Mouse (Mus musculus) heart, embryonic 14.5 days (tissue): ENCODE data around the gene Hcn4. TPM values are rescaled to one million over a fixed set of nuclear protein-coding genes. Genes with fewer than 3 reads are reported as not detected.

Source experiments
- ATAC-seq: fragments of 200-750 bp; cut with Nextera tagmentation; 2 replicates; pipeline ENCODE4 v1.8.0; 2017; ENCODE audit warnings: low read depth, moderate TSS enrichment; ENCODE audit not compliant: insufficient number of reproducible peaks, insufficient read depth, low FRiP score
- H3K27ac ChIP-seq, 2 experiments: fragments of 200-500 bp in 1 of 2; fragments of 300-500 bp in 1 of 2; sonication (generic) in 1 of 2; replicated peaks in 1 of 2; 2 replicates each; pipeline ENCODE4 v1.5.1; 2012 to 2014; ENCODE audit warnings: low read depth in 2 of 2, low read length in 2 of 2, control low read depth in 1 of 2, mild to moderate bottlenecking in 1 of 2, mixed read lengths in 1 of 2; ENCODE audit not compliant: control insufficient read depth in 1 of 2, insufficient read depth in 1 of 2
- H3K27me3 ChIP-seq: fragments of 300-500 bp; sonication (generic); 2 replicates; pipeline ENCODE4 v1.6.1; 2014; ENCODE audit warnings: mild to moderate bottlenecking, low read length, control low read depth; ENCODE audit not compliant: control insufficient read depth, insufficient read depth
- H3K36me3 ChIP-seq: fragments of 300-500 bp; sonication (generic); 2 replicates; pipeline ENCODE4 v1.6.1; 2014; ENCODE audit warnings: mild to moderate bottlenecking, control low read depth, low read length, mixed read lengths; ENCODE audit not compliant: control insufficient read depth, insufficient read depth
- H3K4me1 ChIP-seq, 2 experiments: fragments of 200-500 bp in 1 of 2; fragments of 300-500 bp in 1 of 2; sonication (generic) in 1 of 2; 2 replicates each; pipeline ENCODE4 v1.6.1; 2012 to 2014; ENCODE audit warnings: low read length in 2 of 2, control low read depth in 1 of 2, mixed read lengths in 1 of 2; ENCODE audit not compliant: control insufficient read depth in 2 of 2, insufficient read depth in 2 of 2
- H3K4me2 ChIP-seq: fragments of 300-500 bp; sonication (generic); 2 replicates; pipeline ENCODE4 v1.6.1; 2014; ENCODE audit warnings: mild to moderate bottlenecking, low read length
- H3K4me3 ChIP-seq, 2 experiments: fragments of 200-500 bp in 1 of 2; fragments of 300-500 bp in 1 of 2; sonication (generic) in 1 of 2; 2 replicates each; pipeline ENCODE4 v1.5.1; 2012 to 2014; ENCODE audit warnings: low read length in 2 of 2, mild to moderate bottlenecking in 2 of 2, control low read depth in 1 of 2, low read depth in 1 of 2, moderate library complexity in 1 of 2; ENCODE audit not compliant: control insufficient read depth in 1 of 2, insufficient read depth in 1 of 2
- H3K9ac ChIP-seq: fragments of 300-500 bp; sonication (generic); 2 replicates; pipeline ENCODE4 v1.6.1; 2014; ENCODE audit warnings: mild to moderate bottlenecking, low read length
- H3K9me3 ChIP-seq: fragments of 300-500 bp; sonication (generic); 2 replicates; pipeline ENCODE4 v1.6.1; 2016; ENCODE audit warnings: low read length, control low read depth; ENCODE audit not compliant: control insufficient read depth
- WGBS: fragments of 180-500 bp; shearing (Covaris S2); extraction: QIAGEN DNeasy Blood & Tissue Kit; methylation state at CpG from one replicate; pipeline ENCODE4 v1.1.7; 2014; 5-methylcytosine and 5-hydroxymethylcytosine counted together
- polyA plus RNA-seq: library from polyadenylated mRNA; unstranded; fragments of >200 nt; fragmentation: Nextera tagmentation; extraction: Ambion mirVana; gene quantifications from 2 replicates; pipeline ENCODE4 v1.2.1, GENCODE M21; 2014

Gene Hcn4
- polyA plus RNA-seq, 1 experiment from 2014 or later: 3.6 TPM

DNA sequence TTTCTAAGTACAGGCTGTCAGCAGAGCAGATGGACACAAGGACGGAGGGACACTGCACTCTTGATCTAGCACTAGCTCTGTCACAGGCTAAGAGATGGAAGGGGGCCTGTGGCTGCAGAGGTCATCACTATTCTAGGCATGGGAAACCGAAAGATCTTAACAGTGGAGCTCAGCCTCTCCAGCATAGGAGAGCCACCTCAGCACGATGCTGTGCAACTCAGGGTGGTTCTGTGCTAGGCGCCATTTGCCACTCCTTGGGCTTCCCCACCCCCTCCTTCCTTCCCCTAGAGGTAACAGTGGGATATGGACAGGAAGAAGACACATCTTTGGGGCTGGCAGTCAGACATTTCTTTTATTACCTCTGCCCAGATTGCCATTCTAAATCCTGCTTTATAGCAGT, 51.1 kb downstream of the Hcn4 start:
- no peaks in the 10 kb centered on the region for H3K9me3 ChIP-seq

DNA sequence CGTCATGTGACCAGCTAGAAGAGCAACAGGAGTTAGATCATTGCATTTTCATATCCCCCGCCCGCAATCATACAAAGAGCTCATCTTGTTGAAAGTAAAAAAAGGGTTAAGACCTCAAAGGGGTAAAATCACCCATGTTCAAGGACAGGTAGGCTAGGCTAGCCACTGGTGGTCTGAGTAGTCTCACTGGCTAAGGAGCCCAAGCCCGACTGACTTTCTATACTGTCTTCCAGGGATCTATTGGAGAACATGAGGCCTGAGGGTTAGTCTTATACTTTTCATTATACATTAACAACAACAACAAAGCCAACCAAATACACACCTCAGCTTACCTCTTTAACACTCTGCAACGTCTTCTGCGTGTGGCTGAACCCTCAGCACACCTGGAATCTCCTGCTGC, 52.2 kb downstream of the Hcn4 start:
- H3K4me2 ChIP-seq: no peak overlapping the region
- WGBS: 90% methylated on average over 6 of the region's 6 CpGs
- H3K4me3 ChIP-seq: no peak overlapping the region
- no peaks in the 10 kb centered on the region for H3K27me3 ChIP-seq
- H3K27ac ChIP-seq: no peak overlapping the region
- H3K9me3 ChIP-seq: no peaks in the 10 kb centered on the region
- no peak overlapping the region for H3K9ac ChIP-seq
- ATAC-seq: no peak
- peaks cover 4 to 5% of the 10 kb centered on the region in 2 experiments; a peak in 3 of 4 replicates for H3K4me1 ChIP-seq
- H3K36me3 ChIP-seq: peaks cover 60% of the 10 kb centered on the region

More for the DNA sequence above, 51.1 kb downstream of the Hcn4 start:
- no peak for ATAC-seq
- Histone ChIP-seq H3K4me3 (no peak overlapping the region), H3K4me1 (peaks cover 4 to 5% of the 10 kb centered on the region in 2 experiments; a peak in 3 of 4 replicates), H3K27ac (no peak overlapping the region), H3K27me3 (no peaks in the 10 kb centered on the region), H3K36me3 (peaks cover 51% of the 10 kb centered on the region), H3K4me2 (no peak overlapping the region), H3K9ac (no peak overlapping the region)
- 79% methylated on average over 4 of the region's 4 CpGs for whole genome bisulfite sequencing

DNA sequence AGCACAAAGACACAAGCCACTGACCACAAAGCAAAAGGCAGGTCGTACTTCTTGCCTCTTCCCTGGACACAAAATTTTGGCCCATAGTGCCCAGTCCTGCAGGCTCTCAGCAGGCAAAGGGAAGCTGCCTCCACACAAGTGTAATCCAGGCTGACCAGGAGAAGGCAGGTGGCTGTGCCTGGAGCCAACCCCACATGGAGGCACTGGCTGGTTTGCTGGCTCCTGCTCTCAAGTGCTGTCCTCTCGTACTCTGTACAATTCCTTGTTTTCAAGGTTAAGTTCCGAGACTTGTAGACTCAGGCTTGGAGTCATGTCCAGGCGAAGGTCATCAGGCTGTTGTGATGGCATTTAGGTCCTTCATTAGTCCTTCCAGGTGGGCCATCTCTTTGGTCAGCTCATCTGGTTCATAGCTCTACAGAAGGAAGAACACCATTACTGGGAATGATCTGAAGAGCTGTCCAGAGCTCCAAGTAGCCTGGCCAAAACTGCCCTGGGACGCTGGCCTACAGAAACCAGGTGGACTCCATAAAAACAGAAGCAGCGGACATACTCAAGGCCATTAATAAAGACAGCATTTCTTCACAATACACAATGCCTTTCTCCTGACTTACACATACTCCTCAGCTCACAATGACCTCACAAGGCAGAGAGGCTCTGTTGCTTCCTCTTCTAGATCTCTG, 53.9 kb downstream of the Hcn4 start:
- no peak for ATAC-seq
- 92% methylated on average over 6 of the region's 6 CpGs for WGBS

DNA sequence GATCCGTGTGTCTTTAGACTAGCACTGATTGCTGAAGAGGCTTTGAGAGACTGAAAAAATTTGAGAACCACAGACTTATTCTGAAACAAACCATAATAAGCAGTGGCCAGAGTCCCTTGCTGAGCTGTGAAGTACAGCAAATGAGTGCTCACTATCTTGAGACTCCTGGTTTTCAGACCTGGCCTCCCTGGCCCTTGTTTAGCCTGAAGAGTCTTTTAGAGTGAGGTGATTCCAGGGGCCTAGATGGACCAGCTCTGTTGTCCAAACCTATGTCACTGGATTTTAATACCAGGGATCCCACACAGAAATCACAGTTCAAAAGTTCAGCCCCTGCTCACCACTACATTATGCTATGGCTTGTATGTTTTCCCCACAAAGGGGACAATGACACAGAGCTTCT, 56.6 kb downstream of the Hcn4 start:
- Histone ChIP-seq H3K9me3 (no peaks in the 10 kb centered on the region), H3K9ac (no peak overlapping the region), H3K27me3 (no peaks in the 10 kb centered on the region), H3K27ac (no peak overlapping the region), H3K4me1 (peaks cover 0 to 7% of the 10 kb centered on the region in 2 experiments; a peak in 1 of 4 replicates), H3K4me3 (no peak overlapping the region), H3K4me2 (no peak overlapping the region), H3K36me3 (peaks cover 88% of the 10 kb centered on the region)
- 83% methylated on average over 1 of the region's 1 CpGs for WGBS
- no peak for ATAC-seq

More for the DNA sequence above, 53.9 kb downstream of the Hcn4 start:
- no peaks in the 10 kb centered on the region for H3K4me1 ChIP-seq
- H3K4me2 ChIP-seq: no peak overlapping the region
- peaks cover 74% of the 10 kb centered on the region for H3K36me3 ChIP-seq
- no peak overlapping the region for H3K27ac ChIP-seq
- H3K9me3 ChIP-seq: no peaks in the 10 kb centered on the region
- H3K9ac ChIP-seq: no peak overlapping the region
- H3K27me3 ChIP-seq: no peaks in the 10 kb centered on the region
- no peak overlapping the region for H3K4me3 ChIP-seq

DNA sequence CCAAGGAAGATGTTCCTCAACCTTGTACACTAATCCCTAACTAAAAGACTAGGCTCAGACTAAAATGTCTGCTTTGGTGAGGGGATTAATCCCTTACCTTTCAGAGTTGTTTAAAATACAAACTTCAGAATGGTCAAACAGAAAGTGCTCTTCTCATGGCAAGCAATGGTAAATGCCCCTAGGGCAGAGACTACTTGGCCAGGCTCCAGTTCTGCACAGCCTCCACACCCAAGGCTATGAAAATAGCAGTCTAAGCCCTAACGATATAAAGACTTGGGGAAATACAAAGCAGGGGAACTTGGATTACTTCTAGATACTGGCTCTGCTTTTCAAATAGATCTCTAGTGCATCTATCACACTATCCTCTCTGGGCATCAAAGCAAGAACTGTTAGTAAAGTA, 59.5 kb downstream of the Hcn4 start:
- Histone ChIP-seq H3K27ac (no peak overlapping the region), H3K4me3 (no peak overlapping the region), H3K4me1 (peaks cover 2 to 13% of the 10 kb centered on the region in 2 experiments; a peak in 3 of 4 replicates), H3K4me2 (no peak overlapping the region), H3K9ac (no peak overlapping the region), H3K36me3 (peaks cover 75% of the 10 kb centered on the region), H3K9me3 (no peaks in the 10 kb centered on the region), H3K27me3 (no peaks in the 10 kb centered on the region)
- ATAC-seq: no peak
- WGBS: 38% methylated on average over 1 of the region's 1 CpGs

DNA sequence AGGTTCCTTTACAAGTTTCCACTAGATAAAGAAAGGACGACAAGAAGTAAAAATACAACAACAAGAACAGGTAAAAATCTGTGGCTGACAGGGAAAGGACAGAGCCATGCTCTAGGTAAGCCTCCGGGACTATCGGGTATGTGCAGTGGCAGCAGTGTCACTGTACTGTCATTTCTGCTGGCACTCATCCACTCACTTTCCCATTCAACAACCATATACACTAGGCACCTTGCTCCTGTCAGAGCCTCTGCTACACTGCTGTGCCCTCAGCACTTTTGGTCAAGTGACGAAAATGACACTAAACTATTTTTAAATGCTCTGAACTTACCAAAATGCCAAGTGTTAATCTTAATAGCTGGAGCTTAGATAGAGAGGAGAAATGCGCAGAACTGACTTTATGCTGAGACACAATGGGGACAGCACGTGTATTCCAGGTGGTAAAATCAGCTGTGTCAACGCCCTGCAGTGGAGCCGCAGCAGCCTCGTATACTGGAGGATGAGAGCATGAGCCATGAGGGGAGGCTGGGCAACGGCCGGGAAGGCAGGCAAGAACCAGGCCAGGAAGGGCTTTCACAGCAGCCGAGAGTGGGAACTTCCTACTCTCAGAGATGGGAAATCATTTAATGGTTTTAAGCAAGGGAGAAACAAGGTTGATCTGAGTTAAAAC, 66.7 kb downstream of the Hcn4 start:
- Histone ChIP-seq H3K27ac (peak overlapping the region; percentile 49), H3K36me3 (peaks cover 51% of the 10 kb centered on the region), H3K4me3 (no peak overlapping the region), H3K4me2 (no peak overlapping the region), H3K4me1 (peaks cover 4 to 26% of the 10 kb centered on the region in 2 experiments; a peak in 3 of 4 replicates), H3K27me3 (no peaks in the 10 kb centered on the region), H3K9ac (no peak overlapping the region), H3K9me3 (no peaks in the 10 kb centered on the region)
- WGBS: 49% methylated on average over 12 of the region's 12 CpGs
- ATAC-seq: peak; percentile 61

DNA sequence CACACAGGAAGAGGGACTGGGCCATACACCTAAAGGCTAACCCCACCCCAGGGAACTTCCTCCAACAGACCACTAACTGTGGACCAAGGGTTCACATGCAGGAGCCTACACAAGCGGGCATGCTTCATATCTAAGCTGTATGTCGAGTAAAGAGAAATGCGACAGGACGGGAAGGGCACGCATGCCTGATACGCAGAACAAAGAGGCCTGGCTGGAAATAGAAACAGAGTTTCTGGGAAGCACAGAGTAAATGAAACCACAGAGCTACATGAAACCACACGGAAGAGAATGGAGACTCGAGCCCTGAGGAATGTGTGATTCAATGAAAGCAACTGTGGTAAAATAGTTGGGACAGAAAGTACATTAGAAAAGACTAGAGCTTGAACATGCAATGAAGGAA, 67.7 kb downstream of the Hcn4 start:
- H3K9me3 ChIP-seq: no peaks in the 10 kb centered on the region
- peak overlapping the region; percentile 49 to 73 for H3K27ac ChIP-seq
- H3K36me3 ChIP-seq: peaks cover 46% of the 10 kb centered on the region
- no peaks in the 10 kb centered on the region for H3K27me3 ChIP-seq
- 59% methylated on average over 8 of the region's 8 CpGs for WGBS
- H3K4me2 ChIP-seq: no peak overlapping the region
- H3K9ac ChIP-seq: no peak overlapping the region
- H3K4me3 ChIP-seq: no peak overlapping the region
- peaks cover 4 to 26% of the 10 kb centered on the region in 2 experiments; a peak in 3 of 4 replicates for H3K4me1 ChIP-seq
- ATAC-seq: no peak
